Mouse (Mus musculus): ENCODE data around the gene 2610507B11Rik. TPM values are rescaled to one million over a fixed set of nuclear protein-coding genes. Genes with fewer than 3 reads are reported as not detected.

2610507B11Rik gene
- polyA plus RNA-seq (2012; rRNA removed), result 65.5 and 85.1 TPM in 2 replicates

DNA sequence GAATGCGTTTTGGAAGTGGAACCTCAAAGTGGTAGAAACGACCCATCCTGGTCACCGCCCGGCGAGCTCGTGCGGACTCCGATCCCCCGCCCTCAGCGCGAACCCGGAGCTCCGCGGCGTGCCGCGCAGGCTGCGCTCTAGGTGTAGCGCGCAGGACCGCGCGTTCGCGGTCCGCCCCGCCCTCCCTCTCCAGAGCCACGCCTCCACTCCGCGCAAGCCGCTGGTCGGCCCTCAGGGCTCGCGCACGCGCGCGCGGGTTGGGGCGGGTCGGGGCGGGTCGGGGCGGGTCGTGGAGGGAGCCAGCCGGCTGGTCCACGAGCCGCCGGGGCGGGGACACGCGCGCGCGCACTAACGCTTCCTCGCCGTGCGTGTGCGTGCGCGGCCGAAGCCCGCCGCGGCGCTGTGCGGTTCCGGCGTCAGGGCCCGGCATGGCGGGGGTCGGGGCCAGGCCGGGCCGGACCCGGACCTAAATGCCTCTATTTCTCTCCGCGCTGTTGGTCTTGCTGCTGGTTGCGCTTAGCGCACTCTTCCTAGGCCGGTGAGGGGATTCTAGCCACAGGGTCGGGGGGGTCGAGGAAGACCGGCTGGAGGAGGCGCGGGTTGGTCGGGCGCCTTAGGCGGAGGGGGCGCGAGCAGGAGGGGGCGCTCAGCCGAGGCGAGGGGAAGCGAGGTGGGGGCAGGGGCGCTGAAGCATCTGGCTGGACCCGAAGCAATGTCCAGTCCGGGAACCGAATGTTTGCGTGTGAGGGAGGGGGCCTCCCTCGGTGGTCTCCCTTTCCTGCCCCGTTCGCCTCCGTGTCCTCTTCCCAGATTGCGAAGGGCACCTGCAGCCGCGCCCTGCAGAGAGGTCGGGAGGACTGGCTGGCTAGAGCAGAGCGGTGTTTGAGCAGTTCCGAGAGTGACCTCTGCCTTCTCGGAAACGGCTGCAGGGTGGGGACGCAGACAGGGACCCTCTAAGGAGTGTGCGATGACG is at the start of gene 2610507B11Rik:
Gene 2610507B11Rik, plus strand, starts transcription at position 373 of the 973 bp plus-strand sequence.

DNA sequence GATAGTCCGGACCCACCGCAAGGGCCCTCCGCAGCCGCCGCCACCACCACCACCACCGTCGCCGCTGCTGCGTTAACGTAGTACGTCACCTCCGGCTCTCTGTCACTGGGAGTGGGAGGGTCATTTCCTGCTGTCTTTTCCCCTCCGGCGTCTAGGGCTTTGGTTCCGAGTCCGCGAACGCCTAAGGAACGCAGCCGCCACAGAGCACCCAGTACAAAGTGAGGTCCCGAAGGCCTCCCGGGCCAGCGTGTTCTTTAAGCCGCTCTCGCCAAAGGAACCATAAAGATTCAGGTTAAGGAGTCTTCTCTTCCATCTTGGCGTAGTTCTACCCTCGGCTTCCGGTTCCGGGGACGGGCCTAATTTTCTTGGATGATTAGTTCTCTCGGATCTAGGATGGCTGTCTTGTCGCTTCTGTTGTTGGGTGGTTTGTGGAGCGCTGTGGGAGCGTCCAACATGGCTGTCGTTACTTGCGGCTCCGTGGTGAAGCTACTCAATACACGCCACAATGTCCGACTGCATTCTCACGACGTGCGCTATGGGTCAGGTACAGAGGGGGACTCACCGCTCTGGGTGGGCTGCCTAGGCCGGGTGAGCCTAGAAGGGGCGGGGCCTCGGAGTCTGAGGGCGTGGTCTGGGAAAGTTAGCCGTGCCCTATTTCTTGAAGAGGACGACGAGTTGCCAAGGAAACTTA is 15.8 kb upstream of the 2610507B11Rik start, which contains the start of the genes Sdf2 and Supt6:
Gene Sdf2, plus strand, starts transcription at position 120 of the 691 bp plus-strand sequence.
Gene Supt6, minus strand, starts transcription at position 361 of the 691 bp plus-strand sequence.

GRCm38 (mm10) chr11:78290654-78291053 is 29.1 kb downstream of the 2610507B11Rik start, which contains the start of gene BC030499:
TSS of gene BC030499 (plus strand) at chr11:78290841.

GRCm38 (mm10) chr11:78301357-78302084 is 40.0 kb downstream of the 2610507B11Rik start, which contains the start of gene Spag5:
TSS of gene Spag5 (plus strand) at chr11:78301529.

DNA sequence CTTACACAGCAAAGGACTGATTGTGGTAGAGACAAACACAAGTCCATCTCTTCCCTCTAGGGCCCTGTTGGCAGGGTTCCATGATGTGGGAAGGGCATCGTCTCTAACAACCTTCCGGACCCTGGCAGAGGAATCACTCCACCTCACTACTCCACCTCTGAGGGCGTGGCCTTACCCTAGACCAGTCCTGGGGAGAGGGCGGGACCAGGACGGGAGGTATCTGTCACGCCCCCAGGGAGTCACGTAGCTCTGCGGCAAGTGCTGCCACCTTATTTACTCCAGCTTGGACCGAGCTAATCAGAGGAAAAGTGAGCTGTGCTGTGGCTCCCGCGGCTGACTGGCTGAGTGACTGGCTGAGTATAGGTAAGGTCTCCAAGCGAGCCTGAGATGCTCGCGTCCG is 61.3 kb downstream of the 2610507B11Rik start, which contains the start of gene Aldoc:
Gene Aldoc, plus strand, starts transcription at position 109 of the 400 bp plus-strand sequence.

GRCm38 (mm10) chr11:78327634-78328511 is 66.3 kb downstream of the 2610507B11Rik start, which contains the start of gene Pigs:
TSS of gene Pigs (plus strand) at chr11:78328415.

Other genes with a start within 250 kb of the 2610507B11Rik start
- gene Dhrs13, start 229.5 kb upstream of the 2610507B11Rik start, polyA plus RNA-seq (2012; rRNA removed), result 10.2 and 13.2 TPM in 2 replicates
- 48.6 and 62.6 TPM in 2 replicates for gene Flot2, start 223.8 kb upstream of the 2610507B11Rik start, polyA plus RNA-seq (2012; rRNA removed)
- 25.8 and 27.9 TPM in 2 replicates for gene Eral1, start 181.4 kb upstream of the 2610507B11Rik start, polyA plus RNA-seq (2012; rRNA removed)
- gene Fam222b, start 167.1 kb upstream of the 2610507B11Rik start, polyA plus RNA-seq (2012; rRNA removed), result 14.6 and 14.8 TPM in 2 replicates
- gene Traf4, start 96.2 kb upstream of the 2610507B11Rik start, polyA plus RNA-seq (2012; rRNA removed), result 141 and 147 TPM in 2 replicates
- 22.3 and 22.8 TPM in 2 replicates for gene Nek8, start 85.1 kb upstream of the 2610507B11Rik start, polyA plus RNA-seq (2012; rRNA removed)
- gene Tlcd1, start 85.0 kb upstream of the 2610507B11Rik start, polyA plus RNA-seq (2012; rRNA removed), result 42.4 and 46.5 TPM in 2 replicates
- gene Rpl23a, start 78.2 kb upstream of the 2610507B11Rik start, polyA plus RNA-seq (2012; rRNA removed), result 91.3 and 145 TPM in 2 replicates
- gene Rab34, start 73.3 kb upstream of the 2610507B11Rik start, polyA plus RNA-seq (2012; rRNA removed), result 29.9 and 32.3 TPM in 2 replicates
- 0.30 and 0.80 TPM in 2 replicates for gene Proca1, start 68.4 kb upstream of the 2610507B11Rik start, polyA plus RNA-seq (2012; rRNA removed)
- gene Sdf2, start 16.0 kb upstream of the 2610507B11Rik start, polyA plus RNA-seq (2012; rRNA removed), result 109 and 111 TPM in 2 replicates
- 17.3 and 23.4 TPM in 2 replicates for gene Supt6, start 15.8 kb upstream of the 2610507B11Rik start, polyA plus RNA-seq (2012; rRNA removed)
- gene BC030499, start 29.1 kb downstream of the 2610507B11Rik start, polyA plus RNA-seq (2012; rRNA removed), result 0.22 and 0.34 TPM in 2 replicates
- gene Spag5, start 39.8 kb downstream of the 2610507B11Rik start, polyA plus RNA-seq (2012; rRNA removed), result 8.6 and 9.4 TPM in 2 replicates
- gene Aldoc, start 61.2 kb downstream of the 2610507B11Rik start, polyA plus RNA-seq (2012; rRNA removed), result 16.8 and 18.5 TPM in 2 replicates
- 96.0 and 116 TPM in 2 replicates for gene Pigs, start 66.7 kb downstream of the 2610507B11Rik start, polyA plus RNA-seq (2012; rRNA removed)
- gene Unc119, start 81.7 kb downstream of the 2610507B11Rik start, polyA plus RNA-seq (2012; rRNA removed), result 90.9 and 94.8 TPM in 2 replicates
- gene Foxn1, start 124.8 kb downstream of the 2610507B11Rik start, polyA plus RNA-seq (2012; rRNA removed), result 0.86 and 1.3 TPM in 2 replicates
- gene Slc13a2, start 160.5 kb downstream of the 2610507B11Rik start, polyA plus RNA-seq (2012; rRNA removed), result 243 and 292 TPM in 2 replicates
- 56.5 and 74.1 TPM in 2 replicates for gene Slc46a1, start 203.9 kb downstream of the 2610507B11Rik start, polyA plus RNA-seq (2012; rRNA removed)
- gene Sarm1, start 236.0 kb downstream of the 2610507B11Rik start, polyA plus RNA-seq (2012; rRNA removed), result 0.83 and 1.00 TPM in 2 replicates
- gene Vtn, start 237.3 kb downstream of the 2610507B11Rik start, polyA plus RNA-seq (2012; rRNA removed), result 2.4 and 6.1 TPM in 2 replicates
- not detected in 2 replicates for gene Sebox, start 241.7 kb downstream of the 2610507B11Rik start, polyA plus RNA-seq (2012; rRNA removed)